Mouse (Mus musculus) CH12.LX (cell line): ENCODE data around the gene Pycr2. TPM values are rescaled to one million over a fixed set of nuclear protein-coding genes. Genes with fewer than 3 reads are reported as not detected.

Experiments used
- DNase-seq: peaks from one replicate; pipeline ENCODE4 v3.0.0-alpha.2; 2013; ENCODE audit errors: extremely low read depth
- H3K27ac ChIP-seq: 2 replicates; pipeline ENCODE4 v1.5.1; 2012; ENCODE audit warnings: low read depth, mild to moderate bottlenecking, control low read depth, moderate library complexity; ENCODE audit not compliant: insufficient read depth
- H3K27me3 ChIP-seq: replicated peaks from 2 replicates; pipeline ENCODE3; 2012; ENCODE audit warnings: inconsistent platforms
- H3K36me3 ChIP-seq, 2 experiments: replicated peaks in 1 of 2; 2 replicates each; pipeline versions ENCODE3 to v1.6.1; 2012; ENCODE audit warnings: inconsistent platforms in 1 of 2, low read length in 1 of 2, mild to moderate bottlenecking in 1 of 2, mixed read lengths in 1 of 2, moderate library complexity in 1 of 2; ENCODE audit not compliant: control insufficient read depth in 1 of 2, insufficient read depth in 1 of 2
- H3K4me1 ChIP-seq, 2 experiments: 2 replicates each; pipeline ENCODE4 v1.6.1; 2012; ENCODE audit warnings: inconsistent platforms in 1 of 2, moderate library complexity in 1 of 2; ENCODE audit not compliant: insufficient read depth in 2 of 2, control insufficient read depth in 1 of 2
- H3K4me2 ChIP-seq: 2 replicates; pipeline ENCODE4 v1.6.1; 2012; ENCODE audit warnings: low read depth, mild to moderate bottlenecking, control low read depth; ENCODE audit not compliant: poor library complexity, insufficient read depth, severe bottlenecking
- H3K4me3 ChIP-seq, 3 experiments: fragments of 150-350 bp in 1 of 3; sonication (generic) in 1 of 3; replicated peaks in 1 of 3; 2 replicates each; pipeline versions ENCODE3 to v1.5.1; 2011 to 2012; ENCODE audit warnings: low read depth in 2 of 3, low read length in 2 of 3, mild to moderate bottlenecking in 2 of 3, moderate library complexity in 2 of 3, control low read depth in 1 of 3, improper control_type of control experiment in 1 of 3, inconsistent platforms in 1 of 3, mixed read lengths in 1 of 3; ENCODE audit not compliant: poor library complexity in 1 of 3
- H3K79me2 ChIP-seq: replicated peaks from 2 replicates; pipeline ENCODE4 v1.6.1; 2012; ENCODE audit warnings: mild to moderate bottlenecking, moderate library complexity; ENCODE audit not compliant: control insufficient read depth, poor library complexity, insufficient read depth, severe bottlenecking; ENCODE audit errors: extremely low read depth
- H3K9ac ChIP-seq: 2 replicates; pipeline ENCODE4 v1.6.1; 2012; ENCODE audit warnings: low read depth, mild to moderate bottlenecking, control low read depth, moderate library complexity; ENCODE audit not compliant: insufficient read depth
- H3K9me3 ChIP-seq: replicated peaks from 2 replicates; pipeline ENCODE3; 2012; ENCODE audit warnings: low read length, inconsistent platforms, mixed read lengths
- BHLHE40 ChIP-seq: IDR thresholded peaks from 2 replicates; pipeline ENCODE4 v1.6.1; 2011; ENCODE audit warnings: mild to moderate bottlenecking, low read depth, low read length, improper control_type of control experiment
- CHD1 ChIP-seq: IDR thresholded peaks from 2 replicates; pipeline ENCODE4 v1.6.1; 2012; ENCODE audit warnings: low read depth, low read length, improper control_type of control experiment, inconsistent platforms
- CHD2 ChIP-seq: IDR thresholded peaks from 2 replicates; pipeline ENCODE4 v1.6.1; 2011; ENCODE audit warnings: low read length, improper control_type of control experiment
- CTCF ChIP-seq, 2 experiments: IDR thresholded peaks in 1 of 2; conservative IDR thresholded peaks in 1 of 2; 2 replicates each; pipeline ENCODE4 v1.5.1; 2011 to 2012; ENCODE audit warnings: low read depth in 2 of 2, low read length in 2 of 2, improper control_type of control experiment in 1 of 2, inconsistent platforms in 1 of 2, mild to moderate bottlenecking in 1 of 2, moderate library complexity in 1 of 2
- E2F4 ChIP-seq: IDR thresholded peaks from 2 replicates; pipeline ENCODE4 v1.6.1; 2011; ENCODE audit warnings: low read depth, low read length, improper control_type of control experiment; ENCODE audit not compliant: insufficient replicate concordance
- ELF1 ChIP-seq: IDR thresholded peaks from 2 replicates; pipeline ENCODE4 v1.6.1; 2014; ENCODE audit warnings: low read depth, mild to moderate bottlenecking, inconsistent platforms, low read length, improper control_type of control experiment
- EP300 ChIP-seq: IDR thresholded peaks from 2 replicates; pipeline ENCODE4 v1.6.1; 2011; ENCODE audit warnings: low read length, improper control_type of control experiment
- ETS1 ChIP-seq: conservative IDR thresholded peaks from 2 replicates; pipeline ENCODE4 v1.6.1; 2012; ENCODE audit warnings: low read depth, mild to moderate bottlenecking, inconsistent platforms, low read length, improper control_type of control experiment, moderate library complexity
- GABPA ChIP-seq: IDR thresholded peaks from 2 replicates; pipeline ENCODE4 v1.6.1; 2012; ENCODE audit warnings: low read depth, low read length, improper control_type of control experiment, inconsistent platforms; ENCODE audit not compliant: insufficient replicate concordance
- HCFC1 ChIP-seq: IDR thresholded peaks from 2 replicates; pipeline ENCODE4 v1.6.1; 2012; ENCODE audit warnings: low read depth, mild to moderate bottlenecking, inconsistent platforms, low read length, improper control_type of control experiment
- IRF4 ChIP-seq: IDR thresholded peaks from 2 replicates; pipeline ENCODE4 v1.6.1; 2014; ENCODE audit warnings: low read depth, mild to moderate bottlenecking, inconsistent platforms, low read length, improper control_type of control experiment
- JUN ChIP-seq: IDR thresholded peaks from 2 replicates; pipeline ENCODE4 v1.6.1; 2011; ENCODE audit warnings: low read depth, mild to moderate bottlenecking, low read length, improper control_type of control experiment, moderate library complexity; ENCODE audit not compliant: insufficient read depth
- JUND ChIP-seq: conservative IDR thresholded peaks from 2 replicates; pipeline ENCODE4 v1.6.1; 2011; ENCODE audit warnings: low read depth, low read length, improper control_type of control experiment
- KAT2A ChIP-seq: IDR thresholded peaks from 2 replicates; pipeline ENCODE4 v1.6.1; 2012; ENCODE audit warnings: low read length, improper control_type of control experiment, inconsistent platforms; ENCODE audit not compliant: insufficient replicate concordance
- MAFK ChIP-seq: IDR thresholded peaks from 2 replicates; pipeline ENCODE4 v1.6.1; 2011; ENCODE audit warnings: low read length, improper control_type of control experiment; ENCODE audit not compliant: insufficient replicate concordance
- MAX ChIP-seq: IDR thresholded peaks from 2 replicates; pipeline ENCODE4 v1.6.1; 2011; ENCODE audit warnings: low read length, improper control_type of control experiment
- MAZ ChIP-seq: IDR thresholded peaks from 2 replicates; pipeline ENCODE4 v1.6.1; 2012; ENCODE audit warnings: low read depth, mild to moderate bottlenecking, inconsistent platforms, low read length, improper control_type of control experiment, moderate library complexity
- MEF2A ChIP-seq: IDR thresholded peaks from 2 replicates; pipeline ENCODE4 v1.6.1; 2014; ENCODE audit warnings: low read depth, mild to moderate bottlenecking, inconsistent platforms, low read length, improper control_type of control experiment, borderline replicate concordance
- MXI1 ChIP-seq: IDR thresholded peaks from 2 replicates; pipeline ENCODE4 v1.6.1; 2011; ENCODE audit warnings: mild to moderate bottlenecking, low read depth, low read length, improper control_type of control experiment
- MYC ChIP-seq: IDR thresholded peaks from 2 replicates; pipeline ENCODE4 v1.6.1; 2011; ENCODE audit warnings: low read depth, mild to moderate bottlenecking, improper control_type of control experiment, low read length
- NELFE ChIP-seq: IDR thresholded peaks from 2 replicates; pipeline ENCODE4 v1.6.1; 2011; ENCODE audit warnings: low read depth, low read length, improper control_type of control experiment
- NRF1 ChIP-seq: IDR thresholded peaks from 2 replicates; pipeline ENCODE4 v1.6.1; 2014; ENCODE audit warnings: low read depth, mild to moderate bottlenecking, inconsistent platforms, low read length, improper control_type of control experiment, moderate library complexity
- PAX5 ChIP-seq: IDR thresholded peaks from 2 replicates; pipeline ENCODE4 v1.6.1; 2012; ENCODE audit warnings: low read length, inconsistent platforms, mixed read lengths
- POLR2A ChIP-seq: IDR thresholded peaks from 2 replicates; pipeline ENCODE4 v1.6.1; 2011; ENCODE audit warnings: low read depth, mild to moderate bottlenecking, improper control_type of control experiment, low read length
- POLR2AphosphoS2 ChIP-seq: IDR thresholded peaks from 2 replicates; pipeline ENCODE4 v1.6.1; 2011; ENCODE audit warnings: low read depth, low read length, improper control_type of control experiment
- RAD21 ChIP-seq: IDR thresholded peaks from 2 replicates; pipeline ENCODE4 v1.6.1; 2011; ENCODE audit warnings: low read depth, mild to moderate bottlenecking, low read length, improper control_type of control experiment, moderate library complexity
- RCOR1 ChIP-seq: conservative IDR thresholded peaks from 2 replicates; pipeline ENCODE4 v1.6.1; 2012; ENCODE audit warnings: low read depth, mild to moderate bottlenecking, inconsistent platforms, low read length, improper control_type of control experiment
- SIN3A ChIP-seq: IDR thresholded peaks from 2 replicates; pipeline ENCODE4 v1.6.1; 2012; ENCODE audit warnings: low read length, improper control_type of control experiment, inconsistent platforms
- SMC3 ChIP-seq: IDR thresholded peaks from 2 replicates; pipeline ENCODE4 v1.6.1; 2011; ENCODE audit warnings: low read depth, low read length, improper control_type of control experiment
- TBP ChIP-seq: conservative IDR thresholded peaks from 2 replicates; pipeline ENCODE4 v1.6.1; 2011; ENCODE audit warnings: low read depth, low read length, improper control_type of control experiment
- TCF12 ChIP-seq: IDR thresholded peaks from 2 replicates; pipeline ENCODE4 v1.6.1; 2014; ENCODE audit warnings: low read depth, mild to moderate bottlenecking, inconsistent platforms, low read length, improper control_type of control experiment
- UBTF ChIP-seq: IDR thresholded peaks from 2 replicates; pipeline ENCODE4 v1.6.1; 2012; ENCODE audit warnings: low read depth, mild to moderate bottlenecking, inconsistent platforms, low read length, improper control_type of control experiment, moderate library complexity
- USF1 ChIP-seq: IDR thresholded peaks from 2 replicates; pipeline ENCODE4 v1.6.1; 2014; ENCODE audit warnings: low read depth, mild to moderate bottlenecking, inconsistent platforms, low read length, improper control_type of control experiment
- USF2 ChIP-seq: conservative IDR thresholded peaks from 2 replicates; pipeline ENCODE4 v1.6.1; 2011; ENCODE audit warnings: low read depth, low read length, improper control_type of control experiment
- ZC3H11A ChIP-seq: IDR thresholded peaks from 2 replicates; pipeline ENCODE4 v1.6.1; 2012; ENCODE audit warnings: low read depth, mild to moderate bottlenecking, inconsistent platforms, low read length, improper control_type of control experiment
- ZKSCAN1 ChIP-seq: IDR thresholded peaks from 2 replicates; pipeline ENCODE4 v1.6.1; 2012; ENCODE audit warnings: low read depth, inconsistent platforms, low read length, improper control_type of control experiment, borderline replicate concordance
- ZMIZ1 ChIP-seq: IDR thresholded peaks from 2 replicates; pipeline ENCODE4 v1.6.1; 2012; ENCODE audit warnings: low read depth, mild to moderate bottlenecking, inconsistent platforms, low read length, improper control_type of control experiment
- ZNF384 ChIP-seq: IDR thresholded peaks from 2 replicates; pipeline ENCODE4 v1.6.1; 2012; ENCODE audit warnings: low read depth, low read length, improper control_type of control experiment, inconsistent platforms
- dilution Hi-C: fragments of 300-500 bp; cut with MboI; formaldehyde crosslinking; loops from 2 replicates; pipeline ENCODE4 v1.14.3; 2020; ENCODE audit warnings: low sequenced_read_pairs; ENCODE audit not compliant: extremely low pct_unique_long_range_greater_than_20kb, extremely low pct_ligation_motif_present
- in situ Hi-C: fragments of 300-500 bp; cut with MboI; formaldehyde crosslinking; loops from 3 replicates; pipeline ENCODE4 v1.14.3; 2019; ENCODE audit warnings: low sequenced_read_pairs, low pct_ligation_motif_present, low pct_unique_long_range_greater_than_20kb, mixed read lengths
- polyA plus RNA-seq: library from polyadenylated mRNA; unstranded; fragments of >175 nt; gene quantifications from 2 replicates; pipeline ENCODE4 v1.2.1, GENCODE M21; 2012; ENCODE audit warnings: low read depth; ENCODE audit not compliant: insufficient read length
- total RNA-seq, 2 experiments: library from RNA; depleted of rRNA; stranded (reverse); fragments of 300-350 nt in 1 of 2; fragments of >200 nt in 1 of 2; gene quantifications; 2 replicates each; pipeline ENCODE4 v1.2.3; 2012 to 2014

Gene Pycr2
- total RNA-seq (2012; rRNA removed) (131 and 158 TPM in 2 replicates), total RNA-seq (2014; rRNA removed) (119 and 133 TPM in 2 replicates), polyA plus RNA-seq (73.0 and 82.3 TPM in 2 replicates)

DNA sequence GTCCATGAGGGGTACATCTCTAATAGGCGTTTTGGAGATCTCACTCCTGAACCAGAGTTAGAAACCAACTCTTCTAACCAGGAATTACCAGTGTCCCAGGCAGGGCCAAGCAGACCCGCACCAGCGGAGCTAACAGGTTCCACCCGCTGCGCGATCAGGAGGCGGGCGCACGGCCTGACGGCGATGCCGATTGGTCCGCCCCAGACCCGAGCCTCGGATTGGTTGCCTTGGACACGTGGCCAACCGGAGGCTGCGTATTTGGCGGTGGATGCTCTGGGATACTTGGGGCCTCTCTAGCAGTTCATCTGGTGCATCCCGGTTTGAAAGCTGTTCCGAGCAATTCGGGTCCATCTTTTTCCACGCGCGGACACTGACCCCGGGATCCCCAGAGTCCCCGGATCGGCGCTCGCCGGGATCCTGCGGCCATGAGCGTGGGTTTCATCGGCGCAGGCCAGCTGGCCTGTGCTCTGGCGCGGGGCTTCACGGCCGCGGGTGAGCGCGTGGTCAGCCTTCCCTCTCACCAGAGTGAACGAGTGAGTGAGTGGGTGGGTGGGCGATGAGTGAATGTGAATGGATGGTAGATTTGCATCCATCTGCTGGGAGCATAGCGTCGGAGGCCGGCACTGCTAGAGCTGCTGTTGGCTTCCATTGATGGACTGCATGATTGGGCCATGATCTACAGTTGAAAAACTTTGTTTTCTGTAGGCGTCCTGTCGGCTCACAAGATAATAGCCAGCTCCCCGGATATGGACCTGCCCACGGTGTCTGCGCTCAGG lies at the start of gene Pycr2:
Gene Pycr2 (plus strand): TSS at position 255 of the 776 bp plus-strand sequence.
- in situ Hi-C loops, result no loop called here
- TF ChIP-seq PAX5, result no peak
- TF ChIP-seq TCF12, result peak; percentile 71
- peak; percentile 98 for TF ChIP-seq USF1
- peak; percentile 98 for TF ChIP-seq USF2
- TF ChIP-seq GABPA, result no peak
- no peak for TF ChIP-seq CHD1
- peak; percentile 60; the same call in 1 of the 2 replicates for TF ChIP-seq MXI1
- TF ChIP-seq CTCF (conservative IDR thresholded peaks at IDR 0.05 in 1 of 2, IDR thresholded peaks at IDR 0.05 in 1 of 2; ENCODE audit: low read depth in 2 of 2, low read length in 2 of 2), result no peak
- peak; percentile 47; the same call in 1 of the 2 replicates for TF ChIP-seq CHD2
- no peak for TF ChIP-seq ETS1
- peak; percentile 49; the same call in 1 of the 2 replicates for TF ChIP-seq HCFC1
- no peak for TF ChIP-seq ZNF384
- TF ChIP-seq IRF4, result peak; percentile 6; the same call in 1 of the 2 replicates
- peak; percentile 97 for TF ChIP-seq MAX
- TF ChIP-seq TBP, result peak; percentile 75; the same call in 1 of the 2 replicates
- no peak for TF ChIP-seq ELF1
- TF ChIP-seq JUN, result no peak
- TF ChIP-seq MEF2A, result no peak
- TF ChIP-seq E2F4, result no peak
- no peak for TF ChIP-seq MAZ
- no peak for TF ChIP-seq EP300
- peak; percentile 82 for TF ChIP-seq NRF1
- peak; percentile 87 for TF ChIP-seq MYC
- TF ChIP-seq ZC3H11A, result no peak
- no peak for TF ChIP-seq ZKSCAN1
- peak; percentile 88 for TF ChIP-seq POLR2A
- no peak for TF ChIP-seq MAFK
- TF ChIP-seq RAD21, result no peak
- no peak; the same call in 1 of the 2 replicates for TF ChIP-seq UBTF
- peak; percentile 89 for TF ChIP-seq NELFE
- peak; percentile 77; the same call in 1 of the 2 replicates for TF ChIP-seq KAT2A
- TF ChIP-seq JUND, result no peak
- no peak for TF ChIP-seq RCOR1
- TF ChIP-seq POLR2AphosphoS2, result peak; percentile 75; the same call in 1 of the 2 replicates
- TF ChIP-seq SIN3A, result peak; percentile 56
- peak; percentile 22 for TF ChIP-seq ZMIZ1
- TF ChIP-seq SMC3, result no peak
- TF ChIP-seq BHLHE40, result 0 out of 2 replicates have a peak, but pooled peaks have one; percentile 10

More for the DNA sequence above, at the start of gene Pycr2:
- H3K79me2 ChIP-seq, result peaks cover 16% of the 10 kb centered on the region
- no peaks in the 10 kb centered on the region for H3K9me3 ChIP-seq
- peak; percentile 93 for DNase-seq
- H3K4me1 ChIP-seq, result peaks cover 10 to 49% of the 10 kb centered on the region in 2 experiments
- H3K9ac ChIP-seq, result peak within 1 kb of the TSS; percentile 83
- H3K27me3 ChIP-seq, result no peaks in the 10 kb centered on the region
- H3K36me3 ChIP-seq, result peaks cover 33 to 38% of the 10 kb centered on the region in 2 experiments
- dilution Hi-C loops, result no loop called here
- peak within 1 kb of the TSS; percentile 91 to 96 (median 95) for H3K4me3 ChIP-seq
- peak within 1 kb of the TSS; percentile 86 for H3K4me2 ChIP-seq
- peak within 1 kb of the TSS; percentile 59 for H3K27ac ChIP-seq
